Mouse (Mus musculus) frontal cortex, adult (tissue): Measurements from ENCODE around the gene Foxs1.

Experiments
- ATAC-seq: cut with Nextera tagmentation; 2 replicates; pipeline ENCODE4 v1.9.2; 2017; ENCODE audit warnings: mild to moderate bottlenecking, moderate library complexity, mixed read lengths; ENCODE audit not compliant: low TSS enrichment

Foxs1 gene

GRCm38 (mm10) chr2:152933048-152933447, at the start of gene Foxs1:
Gene Foxs1, minus strand, starts transcription at chr2:152933208.
- ATAC-seq: no peak

GRCm38 (mm10) chr2:152976991-152977390, 44.0 kb upstream of the Foxs1 start:
- ATAC-seq: no peak

- ATAC-seq: no peak
Observed at GRCm38 (mm10) chr2:152965555-152965954, 32.5 kb upstream of the Foxs1 start.

GRCm38 (mm10) chr2:152962091-152962793, 29.2 kb upstream of the Foxs1 start, which contains the start of gene Ttll9:
Gene Ttll9, plus strand, starts transcription at chr2:152962485.
- ATAC-seq: peak; percentile 100

- ATAC-seq: no peak
Observed at GRCm38 (mm10) chr2:152958116-152958515, 25.1 kb upstream of the Foxs1 start.

GRCm38 (mm10) chr2:152951850-152952720, 19.1 kb upstream of the Foxs1 start:
- ATAC-seq: peak; percentile 24; the same call in 1 of the 2 replicates

- peak; percentile 87 for ATAC-seq
Observed at GRCm38 (mm10) chr2:152951065-152951849, 18.2 kb upstream of the Foxs1 start, which contains the start of gene Dusp15. Gene Dusp15, minus strand, starts transcription at chr2:152951698.

- no peak for ATAC-seq
Observed at GRCm38 (mm10) chr2:152950358-152951064, 17.5 kb upstream of the Foxs1 start.

- ATAC-seq: no peak
Observed at GRCm38 (mm10) chr2:152948438-152949020, 15.5 kb upstream of the Foxs1 start.

GRCm38 (mm10) chr2:152947098-152947497, 14.1 kb upstream of the Foxs1 start:
- no peak for ATAC-seq

GRCm38 (mm10) chr2:152944013-152944412, 11.0 kb upstream of the Foxs1 start:
- ATAC-seq: no peak

- ATAC-seq: peak; percentile 45
Observed at GRCm38 (mm10) chr2:152943568-152943967, 10.6 kb upstream of the Foxs1 start.

GRCm38 (mm10) chr2:152942898-152943515, 10.0 kb upstream of the Foxs1 start:
- peak; percentile 41 for ATAC-seq

GRCm38 (mm10) chr2:152941776-152942175, 8.8 kb upstream of the Foxs1 start:
- no peak for ATAC-seq

GRCm38 (mm10) chr2:152941106-152941505, 8.1 kb upstream of the Foxs1 start:
- no peak for ATAC-seq

GRCm38 (mm10) chr2:152939846-152940245, 6.8 kb upstream of the Foxs1 start:
- ATAC-seq: 0 out of 2 replicates have a peak, but pooled peaks have one; percentile 18

- peak; percentile 64; the same call in 1 of the 2 replicates for ATAC-seq
Observed at GRCm38 (mm10) chr2:152933614-152934013, 606 bp upstream of the Foxs1 start.

- 0 out of 2 replicates have a peak, but pooled peaks have one; percentile 36 for ATAC-seq
Observed at GRCm38 (mm10) chr2:152931456-152932160, 1.4 kb downstream of the Foxs1 start.

GRCm38 (mm10) chr2:152930276-152930675, 2.7 kb downstream of the Foxs1 start:
- no peak for ATAC-seq

- no peak for ATAC-seq
Observed at GRCm38 (mm10) chr2:152928988-152929370, 4.0 kb downstream of the Foxs1 start.
